Mouse (Mus musculus) right cerebral cortex, postnatal 25 days (tissue): Measurements from ENCODE around the gene Unc93b1.

Source experiments
- DNase-seq: peaks from one replicate; pipeline ENCODE4 v3.0.0; 2022

The Unc93b1 gene

DNA sequence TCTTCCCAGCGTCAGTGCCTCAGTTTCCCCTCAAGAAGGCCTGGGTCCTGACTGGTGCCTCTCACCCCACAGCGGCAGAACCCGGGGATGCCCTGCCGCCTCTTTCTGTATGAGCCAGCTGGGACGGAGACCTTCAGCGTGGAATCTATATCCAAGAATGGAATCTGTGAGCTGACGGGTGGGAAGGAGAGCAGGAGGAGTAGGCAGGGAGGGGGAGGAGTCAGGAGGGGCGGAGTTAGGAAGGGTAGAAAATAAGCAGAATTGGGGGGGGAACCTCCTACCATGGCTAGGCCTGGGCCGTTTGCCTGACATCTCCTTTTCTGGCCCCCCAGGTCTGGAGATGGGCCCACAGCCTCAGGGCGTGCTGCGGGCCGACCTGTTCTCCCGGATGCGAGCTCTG lies 53.1 kb downstream of the Unc93b1 start:
- no peak for DNase-seq

DNA sequence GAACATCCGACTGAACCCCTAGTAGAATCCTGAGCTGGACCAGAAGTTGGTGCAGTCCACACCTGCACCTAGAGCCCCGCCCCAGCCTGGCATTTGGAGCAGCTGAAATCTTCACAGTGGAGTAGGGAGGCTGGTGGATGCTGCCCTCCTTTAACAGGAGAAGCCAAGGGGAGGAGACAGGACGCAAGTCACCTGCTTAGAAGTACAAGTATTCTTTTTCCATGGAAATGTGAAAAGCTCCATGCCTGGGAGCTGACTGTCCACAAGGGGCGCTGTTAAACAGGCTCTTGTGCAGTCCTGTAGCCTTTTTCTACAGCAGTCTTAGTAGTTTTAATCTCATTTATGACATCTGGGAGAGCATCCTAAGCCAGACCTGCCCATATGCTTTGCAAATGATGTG lies 53.8 kb downstream of the Unc93b1 start:
- DNase-seq: no peak

DNA sequence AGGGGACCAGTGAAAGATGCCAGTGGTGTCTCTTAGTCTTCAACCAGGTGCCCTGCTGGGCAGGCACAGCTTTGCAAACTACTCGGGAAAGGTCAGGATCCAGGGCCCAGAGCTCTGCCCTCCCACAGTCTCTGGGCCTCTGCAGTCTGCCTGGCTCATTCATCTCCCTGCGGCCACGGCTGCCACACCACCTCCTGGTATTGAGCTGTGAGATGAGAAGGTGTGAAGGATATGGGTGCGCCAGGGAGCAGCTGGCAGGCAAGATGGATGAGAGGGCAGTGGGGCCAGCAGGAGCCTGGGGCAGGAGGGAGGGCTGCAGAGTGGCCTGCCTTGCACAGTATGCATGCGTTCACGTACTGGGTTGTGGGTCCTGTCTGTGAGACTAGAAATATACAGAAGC lies 55.8 kb downstream of the Unc93b1 start:
- DNase-seq: no peak

DNA sequence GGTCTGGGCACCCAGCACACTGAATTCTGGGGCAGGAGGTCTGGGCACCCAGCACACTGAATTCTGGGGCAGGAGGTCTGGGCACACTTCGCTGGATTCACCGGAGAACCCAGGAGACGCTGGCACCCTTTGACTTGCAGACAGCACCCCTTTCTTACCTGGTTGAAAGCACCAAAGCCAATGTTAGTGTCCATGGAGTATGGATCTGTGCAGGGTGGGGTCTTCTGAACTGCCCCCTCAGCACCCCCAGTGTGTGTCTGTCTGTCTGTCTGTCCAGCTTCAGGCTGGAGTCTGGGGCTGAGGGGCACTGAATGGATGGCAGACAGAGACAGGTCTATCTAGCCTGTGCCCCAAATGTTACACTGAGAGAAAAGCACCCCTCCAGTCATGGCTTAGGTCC lies 56.6 kb downstream of the Unc93b1 start:
- no peak for DNase-seq

DNA sequence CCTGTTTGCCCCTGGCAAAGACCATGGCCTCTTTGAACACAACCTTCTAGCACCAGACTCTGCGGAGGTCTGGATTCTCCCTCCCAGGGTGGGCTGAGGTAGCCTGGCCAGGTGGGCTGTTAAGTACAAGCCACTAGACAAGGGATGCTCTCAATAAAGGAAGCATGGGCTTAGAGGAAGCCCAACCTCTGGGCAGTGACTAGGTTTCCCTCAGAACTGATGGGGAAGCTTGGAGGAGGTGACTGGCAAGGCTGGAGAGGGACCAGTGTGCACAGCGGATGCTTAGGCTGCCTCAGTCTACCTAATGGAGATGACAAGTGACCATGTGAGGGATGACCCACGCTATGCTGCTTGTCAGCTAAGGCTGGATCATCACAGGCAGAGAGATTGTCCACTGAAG lies 57.0 kb downstream of the Unc93b1 start:
- no peak for DNase-seq

DNA sequence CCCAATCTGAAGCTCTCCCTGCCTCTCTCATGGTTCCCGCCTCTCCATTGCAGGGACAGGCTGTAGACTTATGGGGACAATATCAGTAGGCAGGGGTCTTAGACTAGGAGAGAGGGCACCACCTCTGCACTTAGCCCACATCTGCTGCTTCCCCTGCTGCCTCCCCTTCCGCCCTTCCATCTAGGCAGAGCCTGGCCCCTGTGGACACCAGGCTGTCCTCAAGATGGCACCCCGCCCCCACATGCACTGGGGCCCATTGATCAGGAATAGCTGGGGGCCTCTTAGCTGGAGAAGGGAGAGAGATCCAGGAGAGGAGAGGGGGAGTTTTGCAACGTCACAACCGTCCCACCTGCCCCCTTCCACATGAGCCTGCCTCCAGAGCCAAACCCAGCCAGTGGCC lies 57.4 kb downstream of the Unc93b1 start, which contains the start of gene Tbx10:
Gene Tbx10 (plus strand): TSS at position 337 of the 400 bp plus-strand sequence.
- DNase-seq: no peak

DNA sequence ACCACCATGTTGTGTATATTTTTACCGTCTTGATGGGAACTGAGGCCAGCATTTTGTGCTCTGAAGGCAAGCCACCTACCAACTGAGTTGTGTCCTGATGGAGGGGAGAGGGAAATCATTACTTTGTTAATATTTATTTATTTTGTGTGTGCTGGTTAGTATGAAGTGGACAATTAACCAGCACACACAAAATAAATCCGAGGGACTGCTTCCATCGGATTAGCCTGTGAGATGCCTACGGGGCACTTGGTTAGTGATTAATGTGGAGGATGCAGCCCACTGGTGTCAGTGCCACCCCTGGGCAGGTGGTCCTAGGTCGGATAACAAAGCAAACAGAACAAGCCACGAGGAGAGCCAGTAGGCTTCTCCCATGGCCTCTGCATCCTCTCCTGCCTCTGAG lies 59.9 kb downstream of the Unc93b1 start:
- DNase-seq: no peak

DNA sequence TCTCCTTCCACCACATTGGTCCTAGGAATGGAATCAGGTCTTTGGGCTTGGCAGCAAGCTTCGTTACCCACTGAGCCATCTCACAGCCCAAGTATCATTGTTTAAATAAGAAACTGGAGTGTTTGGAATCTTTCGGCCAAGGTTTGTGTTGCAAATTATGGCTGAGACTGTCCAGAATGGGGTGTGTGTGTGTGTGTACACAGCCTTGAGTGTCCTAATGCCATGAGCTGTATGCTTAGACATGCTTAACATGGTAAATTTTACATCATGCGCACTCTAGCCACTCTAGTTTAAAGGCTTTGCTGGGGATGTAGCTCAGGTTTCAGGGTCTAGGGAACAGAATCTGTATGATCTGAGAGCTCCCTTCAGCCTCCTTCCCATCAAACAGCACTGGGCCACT lies 60.5 kb downstream of the Unc93b1 start:
- DNase-seq: no peak

DNA sequence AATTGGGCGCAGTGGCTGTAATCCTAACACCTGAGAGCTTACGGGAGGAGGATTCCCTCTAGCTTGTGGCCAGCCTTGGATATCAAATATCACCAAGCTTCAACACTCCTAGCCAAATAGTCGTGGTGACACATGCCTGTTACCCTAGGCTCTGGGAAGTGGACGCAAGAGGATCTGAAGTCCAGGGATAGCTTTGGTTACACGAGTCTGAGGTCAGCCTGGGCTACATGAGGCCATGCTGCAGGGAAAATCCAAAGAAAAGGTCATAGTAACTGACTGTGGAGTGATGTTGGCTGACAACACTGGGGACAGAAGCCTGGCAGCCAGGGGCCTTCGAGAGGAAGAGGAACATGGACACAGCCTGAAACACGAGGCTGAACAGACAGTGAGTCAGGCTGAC lies 61.1 kb downstream of the Unc93b1 start:
- no peak for DNase-seq

DNA sequence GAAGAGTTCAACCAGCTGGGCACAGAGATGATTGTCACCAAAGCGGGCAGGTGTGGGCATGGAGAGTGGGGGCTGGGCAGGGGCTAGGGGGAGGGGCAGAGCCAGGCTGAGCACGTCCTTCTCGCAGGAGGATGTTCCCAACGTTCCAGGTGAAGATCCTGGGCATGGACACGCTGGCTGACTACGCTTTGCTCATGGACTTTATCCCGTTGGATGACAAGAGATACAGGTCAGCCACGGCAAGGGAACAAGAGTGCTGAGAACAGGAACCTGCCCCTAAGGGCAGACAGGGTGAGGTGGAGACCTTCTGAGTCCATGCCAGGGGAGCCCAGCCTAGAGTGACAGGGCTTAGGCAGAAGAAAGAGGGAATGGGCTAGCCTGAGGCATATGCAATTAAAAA lies 61.8 kb downstream of the Unc93b1 start:
- no peak for DNase-seq

DNA sequence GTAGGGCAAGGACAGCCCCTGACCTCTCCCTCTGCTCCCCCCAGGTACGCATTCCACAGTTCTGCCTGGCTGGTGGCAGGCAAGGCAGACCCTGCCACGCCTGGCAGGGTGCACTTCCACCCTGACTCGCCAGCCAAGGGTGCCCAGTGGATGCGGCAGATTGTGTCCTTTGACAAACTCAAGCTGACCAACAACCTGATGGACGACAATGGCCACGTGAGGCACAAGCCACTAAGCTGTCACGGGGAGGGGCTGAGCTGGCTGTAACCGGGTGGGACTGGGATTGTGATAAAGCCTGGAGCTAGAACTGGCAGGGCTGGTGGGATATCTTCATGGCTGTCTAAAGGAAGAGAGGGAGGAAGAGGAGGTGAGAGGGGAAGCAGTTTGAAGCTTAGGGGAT lies 62.2 kb downstream of the Unc93b1 start:
- no peak for DNase-seq

DNA sequence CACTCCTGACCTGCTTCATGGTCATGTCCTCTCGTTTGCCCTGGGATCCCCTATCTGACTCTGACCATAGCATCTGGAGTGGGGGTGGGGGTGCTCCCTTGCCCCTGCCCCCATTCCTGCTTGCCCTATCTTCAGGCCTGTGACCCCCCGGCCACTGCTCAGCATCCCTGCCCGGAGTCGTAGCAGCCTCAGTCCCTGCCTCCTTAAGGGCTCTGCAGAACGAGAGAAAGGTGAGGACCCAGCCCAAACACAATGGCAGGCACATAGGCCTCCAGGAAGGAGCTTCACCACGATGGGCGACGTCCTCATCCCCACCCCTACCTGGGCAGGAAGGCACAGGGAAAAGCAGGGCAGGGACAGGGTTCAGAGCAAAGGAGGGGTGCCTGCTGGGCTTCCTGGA lies 63.3 kb downstream of the Unc93b1 start:
- DNase-seq: no peak
